Mouse (Mus musculus): ENCODE measurements around the gene Dennd5b. TPM values are rescaled to one million over a fixed set of nuclear protein-coding genes. Genes with fewer than 3 reads are reported as not detected.

Gene Dennd5b
- polyA plus RNA-seq, 1 experiment from 2014 or later, result 6.4 TPM

- ChIA-PET CTCF (no interaction called here), POLR2A (no interaction called here)
- no peaks in the 10 kb centered on the region for H3K27me3 ChIP-seq
- ATAC-seq, result no peak
- in situ Hi-C loops (cut with MboI; ENCODE audit: low pct_unique_long_range_greater_than_20kb), result no loop called here
- no peak for TF ChIP-seq CTCF (IDR thresholded peaks at IDR 0.05)
- DNase-seq (ENCODE audit: low read depth, low spot score), result no peak
These were observed 115.5 kb downstream of the Dennd5b start for GRCm38 (mm10) chr6:148986003-148986402.

- TF ChIP-seq CTCF (IDR thresholded peaks at IDR 0.05), result no peak
- in situ Hi-C loops (cut with MboI; ENCODE audit: low pct_unique_long_range_greater_than_20kb), result no loop called here
- DNase-seq (ENCODE audit: low read depth, low spot score) (no peak), ATAC-seq (no peak)
- CTCF ChIA-PET, result no interaction called here
- H3K27me3 ChIP-seq, result no peaks in the 10 kb centered on the region
- POLR2A ChIA-PET, result no interaction called here
These were observed 121.0 kb downstream of the Dennd5b start for GRCm38 (mm10) chr6:148980495-148980894.

GRCm38 (mm10) chr6:148975096-148975495 lies 126.4 kb downstream of the Dennd5b start:
- in situ Hi-C loops (cut with MboI; ENCODE audit: low pct_unique_long_range_greater_than_20kb), result no loop called here
- H3K27me3 ChIP-seq, result no peaks in the 10 kb centered on the region
- no peak for ATAC-seq
- ChIA-PET CTCF (interaction anchor here (1.4 to 4.2 kb wide), 2 partner anchors 17 to 18 kb away, joined by 4 to 25 read pairs; no protein-coding TSS in a partner anchor), POLR2A (no interaction called here)
- TF ChIP-seq CTCF (IDR thresholded peaks at IDR 0.05), result no peak
- no peak for DNase-seq (ENCODE audit: low read depth, low spot score)

GRCm38 (mm10) chr6:148972891-148973290 lies 128.6 kb downstream of the Dennd5b start:
- DNase-seq (ENCODE audit: low read depth, low spot score) (no peak), ATAC-seq (no peak)
- ChIA-PET POLR2A (interaction anchor here (0.7 kb wide), 2 partner anchors 27 to 34 kb away, joined by 3 to 4 read pairs; partner anchors contain the start of gene Sinhcaf), CTCF (interaction anchor here (1.4 to 4.2 kb wide), 3 partner anchors 19 to 35 kb away, joined by 3 to 25 read pairs (median 3); no protein-coding TSS in a partner anchor)
- H3K27me3 ChIP-seq, result no peaks in the 10 kb centered on the region
- TF ChIP-seq CTCF (IDR thresholded peaks at IDR 0.05), result no peak
- in situ Hi-C loops (cut with MboI; ENCODE audit: low pct_unique_long_range_greater_than_20kb), result no loop called here

GRCm38 (mm10) chr6:148972059-148972848 lies 129.2 kb downstream of the Dennd5b start:
- DNase-seq (ENCODE audit: low read depth, low spot score), result peak; percentile 49
- in situ Hi-C loops (cut with MboI; ENCODE audit: low pct_unique_long_range_greater_than_20kb), result no loop called here
- ATAC-seq, result peak; percentile 88
- no peak for TF ChIP-seq CTCF (IDR thresholded peaks at IDR 0.05)
- POLR2A ChIA-PET, result interaction anchor here (0.7 kb wide), 2 partner anchors 26 to 35 kb away, joined by 3 to 4 read pairs; partner anchors contain the start of gene Sinhcaf
- CTCF ChIA-PET, result interaction anchor here (1.5 to 4.2 kb wide), 2 partner anchors 20 to 34 kb away, joined by 3 to 25 read pairs; no protein-coding TSS in a partner anchor
- no peaks in the 10 kb centered on the region for H3K27me3 ChIP-seq

GRCm38 (mm10) chr6:148971385-148971940 lies 130.0 kb downstream of the Dennd5b start:
- ATAC-seq (peak; percentile 3), DNase-seq (ENCODE audit: low read depth, low spot score) (no peak)
- ChIA-PET POLR2A (no interaction called here), CTCF (interaction anchor here (1.5 kb wide), 1 partner anchor 33 kb away, joined by 3 read pairs; no protein-coding TSS in a partner anchor)
- no peak for TF ChIP-seq CTCF (IDR thresholded peaks at IDR 0.05)
- in situ Hi-C loops (cut with MboI; ENCODE audit: low pct_unique_long_range_greater_than_20kb), result no loop called here
- H3K27me3 ChIP-seq, result no peaks in the 10 kb centered on the region

GRCm38 (mm10) chr6:148961285-148961684 lies 140.2 kb downstream of the Dennd5b start:
- TF ChIP-seq CTCF (IDR thresholded peaks at IDR 0.05), result no peak
- in situ Hi-C loops (cut with MboI; ENCODE audit: low pct_unique_long_range_greater_than_20kb), result no loop called here
- ChIA-PET CTCF (interaction anchor here (0.6 to 1.9 kb wide), 2 partner anchors 11 to 1706 kb away, joined by 3 to 4 read pairs; no protein-coding TSS in a partner anchor), POLR2A (interaction anchor here (0.7 kb wide), 1 partner anchor 12 kb away, joined by 3 read pairs; no protein-coding TSS in a partner anchor)
- no peaks in the 10 kb centered on the region for H3K27me3 ChIP-seq
- no peak for ATAC-seq
- no peak for DNase-seq (ENCODE audit: low read depth, low spot score)

GRCm38 (mm10) chr6:148959540-148960238 lies 141.8 kb downstream of the Dennd5b start:
- ATAC-seq (no peak), DNase-seq (ENCODE audit: low read depth, low spot score) (no peak)
- ChIA-PET CTCF (interaction anchor here (1.2 to 1.9 kb wide), 3 partner anchors 10 to 14 kb away, joined by 3 to 5 read pairs (median 4); no protein-coding TSS in a partner anchor), POLR2A (no interaction called here)
- no peaks in the 10 kb centered on the region for H3K27me3 ChIP-seq
- TF ChIP-seq CTCF (IDR thresholded peaks at IDR 0.05), result no peak
- in situ Hi-C loops (cut with MboI; ENCODE audit: low pct_unique_long_range_greater_than_20kb), result no loop called here

- ATAC-seq (no peak), DNase-seq (ENCODE audit: low read depth, low spot score) (no peak)
- peak; percentile 53 for TF ChIP-seq CTCF (IDR thresholded peaks at IDR 0.05)
- in situ Hi-C loops (cut with MboI; ENCODE audit: low pct_unique_long_range_greater_than_20kb), result no loop called here
- no peaks in the 10 kb centered on the region for H3K27me3 ChIP-seq
- ChIA-PET CTCF (interaction anchor here (1.2 kb wide), 1 partner anchor 15 kb away, joined by 5 read pairs; no protein-coding TSS in a partner anchor), POLR2A (no interaction called here)
These were observed 142.8 kb downstream of the Dennd5b start for GRCm38 (mm10) chr6:148958712-148959111.

- DNase-seq (ENCODE audit: low read depth, low spot score) (no peak), ATAC-seq (no peak)
- CTCF ChIA-PET, result interaction anchor here (1.8 to 2.0 kb wide), 2 partner anchors 10 to 19 kb away, joined by 4 to 6 read pairs; no protein-coding TSS in a partner anchor
- in situ Hi-C loops (cut with MboI; ENCODE audit: low pct_unique_long_range_greater_than_20kb), result no loop called here
- POLR2A ChIA-PET, result no interaction called here
- TF ChIP-seq CTCF (IDR thresholded peaks at IDR 0.05), result no peak
- H3K27me3 ChIP-seq, result no peaks in the 10 kb centered on the region
These were observed 144.4 kb downstream of the Dennd5b start for GRCm38 (mm10) chr6:148957046-148957445.
